Mouse (Mus musculus): Measurements from ENCODE around the gene Adam23. TPM values are rescaled to one million over a fixed set of nuclear protein-coding genes. Genes with fewer than 3 reads are reported as not detected.

The Adam23 gene
- 6.1 and 7.1 TPM in 2 replicates for polyA plus RNA-seq (2012; rRNA removed)

GRCm38 (mm10) chr1:63445656-63446046 is at the start of gene Adam23:
Gene Adam23 (plus strand): TSS chr1:63445891.
- no peaks in the 10 kb centered on the region for H3K36me3 ChIP-seq (ENCODE audit: control insufficient read depth, insufficient read depth, low read length)
- no peak for DNase-seq
- no peak for TF ChIP-seq POLR2A (IDR thresholded peaks at IDR 0.05; ENCODE audit: control insufficient read depth, extremely low read depth, insufficient read depth, low read length, poor library complexity)
- TF ChIP-seq CTCF (IDR thresholded peaks at IDR 0.05; ENCODE audit: borderline replicate concordance, control insufficient read depth, extremely low read depth, insufficient read depth, low read length, poor library complexity): no peak
- no peak within 1 kb of the TSS for H3K27ac ChIP-seq (ENCODE audit: control insufficient read depth, insufficient read depth, low read length)
- 2% methylated on average over 41 of the region's 41 CpGs for WGBS
- no peaks in the 10 kb centered on the region for H3K4me1 ChIP-seq (replicated peaks; ENCODE audit: control insufficient read depth, insufficient read depth, low read length)
- H3K4me3 ChIP-seq (ENCODE audit: control insufficient read depth, insufficient read depth, low read length): no peak within 1 kb of the TSS
- no peaks in the 10 kb centered on the region; the same call in 1 of the 2 replicates for H3K27me3 ChIP-seq (ENCODE audit: control insufficient read depth, insufficient read depth, low read length)

GRCm38 (mm10) chr1:63401130-63401529 is 44.6 kb upstream of the Adam23 start:
- H3K27ac ChIP-seq (ENCODE audit: control insufficient read depth, insufficient read depth, low read length): no peak overlapping the region
- no peaks in the 10 kb centered on the region for H3K27me3 ChIP-seq (ENCODE audit: control insufficient read depth, insufficient read depth, low read length)
- TF ChIP-seq POLR2A (IDR thresholded peaks at IDR 0.05; ENCODE audit: control insufficient read depth, extremely low read depth, insufficient read depth, low read length, poor library complexity): no peak
- no peak for TF ChIP-seq CTCF (IDR thresholded peaks at IDR 0.05; ENCODE audit: borderline replicate concordance, control insufficient read depth, extremely low read depth, insufficient read depth, low read length, poor library complexity)
- DNase-seq: no peak
- H3K36me3 ChIP-seq (ENCODE audit: control insufficient read depth, insufficient read depth, low read length): no peaks in the 10 kb centered on the region
- H3K4me1 ChIP-seq (replicated peaks; ENCODE audit: control insufficient read depth, insufficient read depth, low read length): no peaks in the 10 kb centered on the region
- H3K4me3 ChIP-seq (ENCODE audit: control insufficient read depth, insufficient read depth, low read length): no peak overlapping the region
- 79% methylated on average over 5 of the region's 5 CpGs for WGBS

- 42% methylated on average over 4 of the region's 4 CpGs for WGBS
- no peaks in the 10 kb centered on the region for H3K27me3 ChIP-seq (ENCODE audit: control insufficient read depth, insufficient read depth, low read length)
- H3K36me3 ChIP-seq (ENCODE audit: control insufficient read depth, insufficient read depth, low read length): no peaks in the 10 kb centered on the region
- DNase-seq: peak; percentile 3
- TF ChIP-seq POLR2A (IDR thresholded peaks at IDR 0.05; ENCODE audit: control insufficient read depth, extremely low read depth, insufficient read depth, low read length, poor library complexity) (no peak), CTCF (IDR thresholded peaks at IDR 0.05; ENCODE audit: borderline replicate concordance, control insufficient read depth, extremely low read depth, insufficient read depth, low read length, poor library complexity) (no peak)
- no peak overlapping the region for H3K27ac ChIP-seq (ENCODE audit: control insufficient read depth, insufficient read depth, low read length)
- H3K4me3 ChIP-seq (ENCODE audit: control insufficient read depth, insufficient read depth, low read length): no peak overlapping the region
- no peaks in the 10 kb centered on the region for H3K4me1 ChIP-seq (replicated peaks; ENCODE audit: control insufficient read depth, insufficient read depth, low read length)
These were observed 42.1 kb upstream of the Adam23 start for GRCm38 (mm10) chr1:63403601-63404000.

GRCm38 (mm10) chr1:63408344-63408743 is 37.3 kb upstream of the Adam23 start:
- no peaks in the 10 kb centered on the region for H3K4me1 ChIP-seq (replicated peaks; ENCODE audit: control insufficient read depth, insufficient read depth, low read length)
- H3K27me3 ChIP-seq (ENCODE audit: control insufficient read depth, insufficient read depth, low read length): no peaks in the 10 kb centered on the region
- H3K27ac ChIP-seq (ENCODE audit: control insufficient read depth, insufficient read depth, low read length): no peak overlapping the region
- no peak overlapping the region for H3K4me3 ChIP-seq (ENCODE audit: control insufficient read depth, insufficient read depth, low read length)
- H3K36me3 ChIP-seq (ENCODE audit: control insufficient read depth, insufficient read depth, low read length): no peaks in the 10 kb centered on the region
- WGBS: 9% methylated on average over 6 of the region's 6 CpGs
- DNase-seq: no peak
- TF ChIP-seq POLR2A (IDR thresholded peaks at IDR 0.05; ENCODE audit: control insufficient read depth, extremely low read depth, insufficient read depth, low read length, poor library complexity): no peak
- TF ChIP-seq CTCF (IDR thresholded peaks at IDR 0.05; ENCODE audit: borderline replicate concordance, control insufficient read depth, extremely low read depth, insufficient read depth, low read length, poor library complexity): no peak

- H3K36me3 ChIP-seq (ENCODE audit: control insufficient read depth, insufficient read depth, low read length): no peaks in the 10 kb centered on the region
- no peaks in the 10 kb centered on the region for H3K27me3 ChIP-seq (ENCODE audit: control insufficient read depth, insufficient read depth, low read length)
- no peaks in the 10 kb centered on the region for H3K4me1 ChIP-seq (replicated peaks; ENCODE audit: control insufficient read depth, insufficient read depth, low read length)
- no peak for DNase-seq
- no peak overlapping the region for H3K4me3 ChIP-seq (ENCODE audit: control insufficient read depth, insufficient read depth, low read length)
- 95% methylated on average over 8 of the region's 8 CpGs for WGBS
- no peak overlapping the region for H3K27ac ChIP-seq (ENCODE audit: control insufficient read depth, insufficient read depth, low read length)
- TF ChIP-seq POLR2A (IDR thresholded peaks at IDR 0.05; ENCODE audit: control insufficient read depth, extremely low read depth, insufficient read depth, low read length, poor library complexity) (no peak), CTCF (IDR thresholded peaks at IDR 0.05; ENCODE audit: borderline replicate concordance, control insufficient read depth, extremely low read depth, insufficient read depth, low read length, poor library complexity) (no peak)
These were observed 27.2 kb upstream of the Adam23 start for GRCm38 (mm10) chr1:63418491-63418890.

GRCm38 (mm10) chr1:63430668-63431067 is 15.0 kb upstream of the Adam23 start:
- Histone ChIP-seq H3K36me3 (ENCODE audit: control insufficient read depth, insufficient read depth, low read length) (no peaks in the 10 kb centered on the region), H3K4me1 (replicated peaks; ENCODE audit: control insufficient read depth, insufficient read depth, low read length) (no peaks in the 10 kb centered on the region), H3K4me3 (ENCODE audit: control insufficient read depth, insufficient read depth, low read length) (no peak overlapping the region), H3K27ac (ENCODE audit: control insufficient read depth, insufficient read depth, low read length) (no peak overlapping the region), H3K27me3 (ENCODE audit: control insufficient read depth, insufficient read depth, low read length) (no peaks in the 10 kb centered on the region)
- TF ChIP-seq CTCF (IDR thresholded peaks at IDR 0.05; ENCODE audit: borderline replicate concordance, control insufficient read depth, extremely low read depth, insufficient read depth, low read length, poor library complexity): no peak
- TF ChIP-seq POLR2A (IDR thresholded peaks at IDR 0.05; ENCODE audit: control insufficient read depth, extremely low read depth, insufficient read depth, low read length, poor library complexity): no peak
- no peak for DNase-seq
- WGBS: 82% methylated on average over 6 of the region's 6 CpGs

GRCm38 (mm10) chr1:63431166-63431565 is 14.5 kb upstream of the Adam23 start:
- no peaks in the 10 kb centered on the region for H3K4me1 ChIP-seq (replicated peaks; ENCODE audit: control insufficient read depth, insufficient read depth, low read length)
- no peak overlapping the region for H3K4me3 ChIP-seq (ENCODE audit: control insufficient read depth, insufficient read depth, low read length)
- H3K36me3 ChIP-seq (ENCODE audit: control insufficient read depth, insufficient read depth, low read length): no peaks in the 10 kb centered on the region
- no peak for TF ChIP-seq POLR2A (IDR thresholded peaks at IDR 0.05; ENCODE audit: control insufficient read depth, extremely low read depth, insufficient read depth, low read length, poor library complexity)
- no peak for TF ChIP-seq CTCF (IDR thresholded peaks at IDR 0.05; ENCODE audit: borderline replicate concordance, control insufficient read depth, extremely low read depth, insufficient read depth, low read length, poor library complexity)
- DNase-seq: no peak
- no peak overlapping the region for H3K27ac ChIP-seq (ENCODE audit: control insufficient read depth, insufficient read depth, low read length)
- 98% methylated on average over 8 of the region's 8 CpGs for WGBS
- H3K27me3 ChIP-seq (ENCODE audit: control insufficient read depth, insufficient read depth, low read length): no peaks in the 10 kb centered on the region

All from thymus, adult 2 months (tissue).